Mouse (Mus musculus) heart, postnatal 10 days (tissue): ENCODE data around the gene Moxd1. TPM values are rescaled to one million over a fixed set of nuclear protein-coding genes. Genes with fewer than 3 reads are reported as not detected.

Experiments used
- DNase-seq, 2 experiments: peaks; one replicate each; pipeline ENCODE4 v3.0.0; 2021
- intact Hi-C: fragments of 180-260 bp; cut with DNase I; formaldehyde crosslinking; loops from one replicate; pipeline ENCODE4 v1.15.1; 2025
- total RNA-seq, 2 experiments: library from RNA; stranded (reverse); gene quantifications; 2 replicates each; pipeline ENCODE4 v1.2.3; 2021

Gene Moxd1
- total RNA-seq, result 1 to 10 TPM in 1 of 2 experiments, under 1 TPM in 1; 0.92 to 1.5 TPM

- intact Hi-C loops, result no loop called here
- DNase-seq, result peak; percentile 11 to 30
Observed at GRCm38 (mm10) chr10:24223449-24224143, at the start of gene Moxd1. Gene Moxd1, plus strand, starts transcription at chr10:24223517.

GRCm38 (mm10) chr10:24190392-24190791 lies 32.9 kb upstream of the Moxd1 start:
- peak in 1 of 2 experiments; percentile 28 for DNase-seq
- intact Hi-C loops, result loop anchor here (5.0 kb wide), 1 partner anchor 437 kb away; no protein-coding TSS in a partner anchor

GRCm38 (mm10) chr10:24191977-24192376 lies 31.3 kb upstream of the Moxd1 start:
- DNase-seq, result peak in 1 of 2 experiments; percentile 12
- intact Hi-C loops, result loop anchor here (1.0 to 5.0 kb wide), 2 partner anchors 106 to 435 kb away; no protein-coding TSS in a partner anchor

GRCm38 (mm10) chr10:24199303-24199702 lies 24.0 kb upstream of the Moxd1 start:
- intact Hi-C loops, result no loop called here
- no peak for DNase-seq

- no peak for DNase-seq
- intact Hi-C loops, result no loop called here
Observed at GRCm38 (mm10) chr10:24200099-24200498, 23.2 kb upstream of the Moxd1 start.

- intact Hi-C loops, result no loop called here
- DNase-seq, result no peak
Observed at GRCm38 (mm10) chr10:24210075-24210474, 13.2 kb upstream of the Moxd1 start.

- no peak for DNase-seq
- intact Hi-C loops, result no loop called here
Observed at GRCm38 (mm10) chr10:24213297-24213696, 10.0 kb upstream of the Moxd1 start.

GRCm38 (mm10) chr10:24217558-24218268 lies 5.6 kb upstream of the Moxd1 start:
- intact Hi-C loops, result no loop called here

GRCm38 (mm10) chr10:24220931-24221330 lies 2.4 kb upstream of the Moxd1 start:
- no peak for DNase-seq
- intact Hi-C loops, result no loop called here

More at GRCm38 (mm10) chr10:24217558-24218268, 5.6 kb upstream of the Moxd1 start:
- no peak for DNase-seq

GRCm38 (mm10) chr10:24222911-24223310 lies 406 bp upstream of the Moxd1 start:
- intact Hi-C loops, result no loop called here
- DNase-seq, result no peak

GRCm38 (mm10) chr10:24224591-24224990 lies 1.3 kb downstream of the Moxd1 start:
- intact Hi-C loops, result no loop called here
- DNase-seq, result no peak

- intact Hi-C loops, result no loop called here
- no peak for DNase-seq
Observed at GRCm38 (mm10) chr10:24228318-24229183, 5.2 kb downstream of the Moxd1 start.

GRCm38 (mm10) chr10:24232281-24232680 lies 9.0 kb downstream of the Moxd1 start:
- DNase-seq, result no peak
- intact Hi-C loops, result no loop called here

- DNase-seq, result no peak
- intact Hi-C loops, result no loop called here
Observed at GRCm38 (mm10) chr10:24235426-24236283, 12.3 kb downstream of the Moxd1 start.

GRCm38 (mm10) chr10:24246815-24247214 lies 23.5 kb downstream of the Moxd1 start:
- intact Hi-C loops, result no loop called here

GRCm38 (mm10) chr10:24248116-24248515 lies 24.8 kb downstream of the Moxd1 start:
- intact Hi-C loops, result no loop called here
- DNase-seq, result no peak

More at GRCm38 (mm10) chr10:24246815-24247214, 23.5 kb downstream of the Moxd1 start:
- DNase-seq, result no peak

- DNase-seq, result no peak
- intact Hi-C loops, result no loop called here
Observed at GRCm38 (mm10) chr10:24251631-24252030, 28.3 kb downstream of the Moxd1 start.

- no peak for DNase-seq
- intact Hi-C loops, result no loop called here
Observed at GRCm38 (mm10) chr10:24258150-24258549, 34.8 kb downstream of the Moxd1 start.

GRCm38 (mm10) chr10:24258885-24259284 lies 35.6 kb downstream of the Moxd1 start:
- intact Hi-C loops, result no loop called here
- DNase-seq, result no peak
